Mouse (Mus musculus) spleen, postnatal 10 days (tissue): Measurements from ENCODE around the gene Ddx60.

Source experiments
- DNase-seq, 2 experiments: peaks; one replicate each; pipeline ENCODE4 v3.0.0; 2021 to 2022; ENCODE audit warnings: low spot score in 2 of 2

Gene Ddx60

GRCm38 (mm10) chr8:61985703-61986475 is 58.0 kb downstream of the Ddx60 start:
- no peak for DNase-seq

- DNase-seq, result no peak
Measured at GRCm38 (mm10) chr8:61989464-61989863, 61.6 kb downstream of the Ddx60 start.

GRCm38 (mm10) chr8:61992796-61993195 is 64.9 kb downstream of the Ddx60 start:
- DNase-seq, result no peak

GRCm38 (mm10) chr8:61997125-61997524 is 69.2 kb downstream of the Ddx60 start:
- no peak for DNase-seq

GRCm38 (mm10) chr8:62014166-62014565 is 86.3 kb downstream of the Ddx60 start:
- no peak for DNase-seq

- DNase-seq, result no peak
Measured at GRCm38 (mm10) chr8:62014582-62014981, 86.7 kb downstream of the Ddx60 start.

- DNase-seq, result no peak
Measured at GRCm38 (mm10) chr8:62034351-62034750, 106.5 kb downstream of the Ddx60 start.

GRCm38 (mm10) chr8:62046809-62047208 is 118.9 kb downstream of the Ddx60 start:
- no peak for DNase-seq

- DNase-seq, result no peak
Measured at GRCm38 (mm10) chr8:62060357-62060756, 132.5 kb downstream of the Ddx60 start.

GRCm38 (mm10) chr8:62068305-62068704 is 140.4 kb downstream of the Ddx60 start:
- DNase-seq, result no peak

GRCm38 (mm10) chr8:62080195-62080802 is 152.4 kb downstream of the Ddx60 start:
- DNase-seq, result no peak

GRCm38 (mm10) chr8:62081804-62082203 is 153.9 kb downstream of the Ddx60 start:
- no peak for DNase-seq
